Mouse (Mus musculus): ENCODE data around the gene Med28. TPM values are rescaled to one million over a fixed set of nuclear protein-coding genes. Genes with fewer than 3 reads are reported as not detected.

Med28 gene
- polyA plus RNA-seq, 1 experiment: 260 TPM

DNA sequence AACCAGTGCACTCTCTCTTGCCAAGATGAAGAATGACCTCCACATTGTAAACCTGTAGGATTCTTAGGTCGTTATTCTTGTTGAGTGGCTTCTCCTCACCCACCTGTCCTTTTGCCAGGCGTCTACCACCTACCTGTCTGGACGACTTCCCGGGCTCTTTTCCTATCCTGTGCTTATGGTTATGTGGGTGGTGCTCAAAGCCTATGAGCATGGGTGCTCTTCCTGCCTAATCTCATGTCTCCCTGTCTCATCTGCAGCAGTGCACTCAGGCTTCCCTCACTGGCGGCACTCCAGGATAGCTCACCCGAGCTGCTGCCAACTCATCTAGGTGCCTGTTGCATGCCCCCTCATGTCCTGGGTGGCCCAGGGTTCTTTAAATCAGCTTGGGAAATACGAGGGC lies 42.4 kb upstream of the Med28 start:
- Histone ChIP-seq H3K36me3 (ENCODE audit: control insufficient read depth, insufficient read depth, low read length) (no peaks in the 10 kb centered on the region), H3K4me3 (ENCODE audit: control insufficient read depth, low read depth, low read length) (no peak overlapping the region), H3K4me1 (ENCODE audit: control insufficient read depth, insufficient read depth, low read length) (no peaks in the 10 kb centered on the region), H3K27ac (ENCODE audit: control insufficient read depth, insufficient read depth, low read depth, low read length) (no peak overlapping the region), H3K27me3 (ENCODE audit: control insufficient read depth, insufficient read depth, low read length) (no peaks in the 10 kb centered on the region)
- TF ChIP-seq CTCF (IDR thresholded peaks at IDR 0.05; ENCODE audit: control insufficient read depth, insufficient read depth, insufficient replicate concordance, low read depth, low read length): no peak

DNA sequence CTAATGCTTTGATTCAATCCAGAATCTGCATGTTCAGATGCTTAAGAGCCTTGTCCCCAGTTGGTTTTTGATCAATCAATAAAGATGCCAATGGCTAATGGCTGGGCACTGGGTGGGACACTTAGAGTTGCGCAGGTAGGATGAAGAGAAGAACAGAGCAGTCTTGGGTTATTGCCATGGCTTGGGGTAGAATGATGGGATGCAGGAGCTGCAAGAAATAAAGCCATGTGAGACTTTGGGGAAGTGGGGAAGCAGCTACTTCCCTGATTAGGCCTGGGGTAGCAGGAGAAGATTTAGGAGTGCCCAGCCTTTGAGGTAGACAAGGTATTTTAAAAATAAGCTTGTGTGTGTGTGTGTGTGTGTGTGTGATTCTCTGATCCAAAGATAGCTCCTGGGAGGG lies 40.0 kb upstream of the Med28 start:
- no peak overlapping the region for H3K27ac ChIP-seq (ENCODE audit: control insufficient read depth, insufficient read depth, low read depth, low read length)
- H3K4me1 ChIP-seq (ENCODE audit: control insufficient read depth, insufficient read depth, low read length): no peaks in the 10 kb centered on the region
- H3K27me3 ChIP-seq (ENCODE audit: control insufficient read depth, insufficient read depth, low read length): no peaks in the 10 kb centered on the region
- TF ChIP-seq CTCF (IDR thresholded peaks at IDR 0.05; ENCODE audit: control insufficient read depth, insufficient read depth, insufficient replicate concordance, low read depth, low read length) (no peak), POLR2A (IDR thresholded peaks at IDR 0.05; ENCODE audit: control insufficient read depth, low read depth, low read length) (no peak)
- H3K4me3 ChIP-seq (ENCODE audit: control insufficient read depth, low read depth, low read length): no peak overlapping the region
- H3K36me3 ChIP-seq (ENCODE audit: control insufficient read depth, insufficient read depth, low read length): no peaks in the 10 kb centered on the region

DNA sequence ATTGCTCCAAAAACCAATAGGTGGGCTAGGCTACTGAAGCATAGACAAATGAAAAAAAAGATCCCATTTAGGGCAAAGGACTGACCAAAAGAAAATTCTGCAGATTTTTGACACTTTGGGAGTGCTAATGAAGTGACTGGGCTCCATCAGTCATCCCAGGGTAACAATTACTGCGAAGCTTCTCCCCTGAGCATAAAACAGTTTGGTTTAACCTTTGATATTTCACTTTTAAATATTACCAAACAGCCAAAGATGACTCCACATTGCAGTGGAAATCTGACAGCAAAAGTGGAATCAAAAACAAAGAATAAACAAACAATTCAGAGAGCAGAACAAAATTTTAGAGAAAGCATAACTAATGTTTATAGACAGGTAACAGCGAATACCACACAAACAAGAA lies 38.9 kb upstream of the Med28 start:
- H3K27me3 ChIP-seq (ENCODE audit: control insufficient read depth, insufficient read depth, low read length): no peaks in the 10 kb centered on the region
- H3K36me3 ChIP-seq (ENCODE audit: control insufficient read depth, insufficient read depth, low read length): no peaks in the 10 kb centered on the region
- H3K4me1 ChIP-seq (ENCODE audit: control insufficient read depth, insufficient read depth, low read length): no peaks in the 10 kb centered on the region
- H3K4me3 ChIP-seq (ENCODE audit: control insufficient read depth, low read depth, low read length): no peak overlapping the region
- TF ChIP-seq POLR2A (IDR thresholded peaks at IDR 0.05; ENCODE audit: control insufficient read depth, low read depth, low read length) (no peak), CTCF (IDR thresholded peaks at IDR 0.05; ENCODE audit: control insufficient read depth, insufficient read depth, insufficient replicate concordance, low read depth, low read length) (no peak)
- H3K27ac ChIP-seq (ENCODE audit: control insufficient read depth, insufficient read depth, low read depth, low read length): no peak overlapping the region

DNA sequence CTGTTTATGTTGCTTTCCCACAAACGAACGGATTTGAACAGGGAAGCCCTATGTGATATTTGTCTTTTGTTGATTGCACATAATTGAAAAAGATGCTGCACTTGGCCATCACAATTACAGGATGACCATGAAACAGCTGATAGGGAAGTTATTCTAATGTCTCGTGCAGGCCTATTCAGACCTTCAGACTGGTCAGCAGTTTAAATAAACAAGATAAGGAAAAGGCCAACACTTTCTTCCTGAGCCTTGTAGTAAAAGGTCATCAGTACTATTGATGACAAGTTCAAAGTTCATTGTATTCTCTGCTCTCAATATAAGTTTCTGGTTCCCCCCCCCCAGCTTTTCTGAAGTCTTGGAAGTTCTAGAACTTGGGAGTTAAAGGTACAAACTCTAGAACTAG lies 37.4 kb upstream of the Med28 start:
- Histone ChIP-seq H3K4me1 (ENCODE audit: control insufficient read depth, insufficient read depth, low read length) (no peaks in the 10 kb centered on the region), H3K4me3 (ENCODE audit: control insufficient read depth, low read depth, low read length) (no peak overlapping the region), H3K27ac (ENCODE audit: control insufficient read depth, insufficient read depth, low read depth, low read length) (no peak overlapping the region), H3K36me3 (ENCODE audit: control insufficient read depth, insufficient read depth, low read length) (no peaks in the 10 kb centered on the region), H3K27me3 (ENCODE audit: control insufficient read depth, insufficient read depth, low read length) (no peaks in the 10 kb centered on the region)
- no peak for TF ChIP-seq CTCF (IDR thresholded peaks at IDR 0.05; ENCODE audit: control insufficient read depth, insufficient read depth, insufficient replicate concordance, low read depth, low read length)
- no peak for TF ChIP-seq POLR2A (IDR thresholded peaks at IDR 0.05; ENCODE audit: control insufficient read depth, low read depth, low read length)

DNA sequence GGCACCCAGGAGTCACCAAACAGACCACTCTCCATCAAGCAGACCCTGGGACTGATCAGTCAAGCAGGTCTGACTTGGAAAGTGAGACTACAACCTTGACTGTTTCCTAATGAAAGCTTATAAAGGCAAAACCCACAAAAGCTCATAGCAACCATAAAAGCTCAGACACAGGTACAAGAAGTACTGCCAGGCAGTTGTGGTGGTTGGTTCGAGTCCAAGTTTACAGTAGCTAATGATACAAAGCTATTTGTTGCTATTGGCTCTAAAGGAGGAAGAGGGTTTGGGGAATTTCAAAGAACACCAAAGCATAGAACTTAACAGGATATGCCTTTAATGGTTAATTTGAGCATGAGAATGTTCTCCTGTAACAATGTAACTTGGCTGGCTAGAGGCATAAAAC lies 36.4 kb upstream of the Med28 start:
- H3K27me3 ChIP-seq (ENCODE audit: control insufficient read depth, insufficient read depth, low read length): no peaks in the 10 kb centered on the region
- H3K36me3 ChIP-seq (ENCODE audit: control insufficient read depth, insufficient read depth, low read length): no peaks in the 10 kb centered on the region
- no peaks in the 10 kb centered on the region for H3K4me1 ChIP-seq (ENCODE audit: control insufficient read depth, insufficient read depth, low read length)
- no peak overlapping the region for H3K4me3 ChIP-seq (ENCODE audit: control insufficient read depth, low read depth, low read length)
- TF ChIP-seq CTCF (IDR thresholded peaks at IDR 0.05; ENCODE audit: control insufficient read depth, insufficient read depth, insufficient replicate concordance, low read depth, low read length): no peak
- no peak for TF ChIP-seq POLR2A (IDR thresholded peaks at IDR 0.05; ENCODE audit: control insufficient read depth, low read depth, low read length)
- no peak overlapping the region for H3K27ac ChIP-seq (ENCODE audit: control insufficient read depth, insufficient read depth, low read depth, low read length)

DNA sequence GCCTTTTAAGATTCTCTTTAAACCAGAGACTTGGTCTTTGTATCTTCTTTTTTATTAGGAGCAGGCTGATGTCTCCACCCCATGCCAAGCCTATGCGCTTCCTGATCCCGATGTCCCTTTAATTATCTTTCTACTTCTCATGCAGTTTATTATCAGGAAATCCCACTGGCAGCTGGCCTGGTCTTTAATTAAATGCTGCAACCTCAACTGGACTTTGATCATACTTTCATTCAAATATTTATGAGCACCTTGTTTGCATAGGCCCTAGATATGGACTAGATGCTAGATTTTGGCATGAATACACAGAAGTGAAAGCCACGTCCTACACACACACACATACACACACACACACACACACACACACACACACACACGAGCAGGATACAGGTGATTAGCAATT lies 28.3 kb upstream of the Med28 start:
- Histone ChIP-seq H3K4me1 (ENCODE audit: control insufficient read depth, insufficient read depth, low read length) (peaks cover 5% of the 10 kb centered on the region), H3K27me3 (ENCODE audit: control insufficient read depth, insufficient read depth, low read length) (no peaks in the 10 kb centered on the region), H3K36me3 (ENCODE audit: control insufficient read depth, insufficient read depth, low read length) (no peaks in the 10 kb centered on the region; the same call in 1 of the 2 replicates), H3K27ac (ENCODE audit: control insufficient read depth, insufficient read depth, low read depth, low read length) (no peak overlapping the region), H3K4me3 (ENCODE audit: control insufficient read depth, low read depth, low read length) (no peak overlapping the region)
- no peak for TF ChIP-seq POLR2A (IDR thresholded peaks at IDR 0.05; ENCODE audit: control insufficient read depth, low read depth, low read length)
- no peak for TF ChIP-seq CTCF (IDR thresholded peaks at IDR 0.05; ENCODE audit: control insufficient read depth, insufficient read depth, insufficient replicate concordance, low read depth, low read length)

DNA sequence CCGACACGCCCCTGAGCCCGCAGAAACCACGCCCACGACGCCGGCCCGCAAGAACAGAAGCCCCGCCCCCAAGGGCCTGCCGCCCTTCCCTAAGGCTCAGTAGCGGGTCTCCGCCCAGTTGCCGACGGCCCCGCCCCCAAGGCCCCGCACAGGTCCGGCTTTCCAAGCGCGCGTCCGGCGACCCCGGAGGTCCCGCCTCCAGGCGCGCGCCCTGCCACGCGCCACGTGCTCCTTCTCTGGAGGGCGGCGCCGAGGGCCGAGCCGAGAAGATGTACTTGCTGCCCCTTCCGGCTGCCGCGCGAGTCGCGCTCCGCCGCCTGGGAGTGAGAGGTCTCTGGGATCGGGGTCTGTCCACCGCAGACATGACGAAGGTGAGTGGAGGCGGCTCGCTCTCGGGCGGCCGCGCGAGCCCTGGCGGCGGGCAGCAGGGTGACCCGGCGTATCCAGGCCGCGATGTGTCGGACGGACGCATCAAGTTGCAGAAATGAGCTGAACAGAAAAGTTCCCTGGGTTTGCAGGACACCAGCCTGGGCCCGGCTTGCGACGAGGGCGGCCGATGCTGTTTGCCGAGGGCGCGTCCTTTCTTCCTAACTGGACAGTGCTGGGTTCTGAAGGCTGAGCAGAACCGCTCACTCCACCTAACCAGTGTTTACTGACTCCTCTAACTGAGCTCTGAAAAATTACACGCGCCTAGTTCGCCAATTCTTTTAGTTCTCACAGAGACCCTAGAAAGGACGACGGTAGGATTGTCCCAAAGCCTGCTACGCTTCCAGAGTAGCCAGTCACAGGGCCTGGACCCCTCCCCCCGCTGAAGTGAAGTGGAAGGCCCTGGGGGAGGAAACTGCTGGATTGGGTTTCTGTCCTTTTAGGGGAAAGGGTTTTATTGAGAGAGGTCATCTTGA lies 26.6 kb upstream of the Med28 start, which contains the start of gene Lap3:
Lap3 (plus strand) TSS at position 184 of the 902 bp plus-strand sequence.
- TF ChIP-seq CTCF (IDR thresholded peaks at IDR 0.05; ENCODE audit: control insufficient read depth, insufficient read depth, insufficient replicate concordance, low read depth, low read length): 0 out of 2 replicates have a peak, but pooled peaks have one; percentile 2
- TF ChIP-seq POLR2A (IDR thresholded peaks at IDR 0.05; ENCODE audit: control insufficient read depth, low read depth, low read length): peak; percentile 82
- H3K36me3 ChIP-seq (ENCODE audit: control insufficient read depth, insufficient read depth, low read length): no peaks in the 10 kb centered on the region; the same call in none of the 2 replicates
- no peaks in the 10 kb centered on the region for H3K27me3 ChIP-seq (ENCODE audit: control insufficient read depth, insufficient read depth, low read length)
- peak within 1 kb of the TSS; percentile 94 for H3K4me3 ChIP-seq (ENCODE audit: control insufficient read depth, low read depth, low read length)
- peak within 1 kb of the TSS; percentile 55 for H3K27ac ChIP-seq (ENCODE audit: control insufficient read depth, insufficient read depth, low read depth, low read length)
- peaks cover 5% of the 10 kb centered on the region for H3K4me1 ChIP-seq (ENCODE audit: control insufficient read depth, insufficient read depth, low read length)
